Mouse (Mus musculus) C2C12 (cell line): ENCODE results near the gene Slc1a5. TPM values are rescaled to one million over a fixed set of nuclear protein-coding genes. Genes with fewer than 3 reads are reported as not detected.

Experiments
- H3K27me3 ChIP-seq: one replicate; pipeline ENCODE4 v1.6.1; 2011; ENCODE audit not compliant: control insufficient read depth, insufficient read depth, insufficient read length
- H3K36me3 ChIP-seq: one replicate; pipeline ENCODE4 v1.6.1; 2011; ENCODE audit not compliant: control insufficient read depth, insufficient read depth
- H3K4me3 ChIP-seq: one replicate; pipeline ENCODE4 v1.5.1; 2011; ENCODE audit warnings: mild to moderate bottlenecking, control low read depth; ENCODE audit not compliant: poor library complexity, insufficient read depth, severe bottlenecking
- H3K79me2 ChIP-seq: one replicate; pipeline ENCODE4 v1.6.1; 2011; ENCODE audit not compliant: control insufficient read depth, insufficient read depth
- H3K79me3 ChIP-seq: one replicate; pipeline ENCODE4 v1.6.1; 2011; ENCODE audit warnings: low read depth, control low read depth
- H3ac ChIP-seq: one replicate; pipeline ENCODE3; 2011; ENCODE audit warnings: low read depth; ENCODE audit not compliant: control insufficient read depth, insufficient read length
- CEBPB ChIP-seq: IDR thresholded peaks from one replicate; pipeline ENCODE4 v1.6.1; 2011; ENCODE audit warnings: low read depth, mild to moderate bottlenecking, control low read depth, moderate library complexity
- CTCF ChIP-seq: IDR thresholded peaks from one replicate; pipeline ENCODE4 v1.5.1; 2011; ENCODE audit not compliant: control insufficient read depth, insufficient read depth, insufficient read length
- FOSL1 ChIP-seq: IDR thresholded peaks from one replicate; pipeline ENCODE4 v1.8.0; 2011; ENCODE audit warnings: mild to moderate bottlenecking, low read length; ENCODE audit not compliant: poor library complexity, insufficient read depth, severe bottlenecking
- MAX ChIP-seq: IDR thresholded peaks from one replicate; pipeline ENCODE4 v1.6.1; 2011; ENCODE audit warnings: mild to moderate bottlenecking, control low read depth
- MYOD1 ChIP-seq: IDR thresholded peaks from one replicate; pipeline ENCODE4 v1.6.1; 2011; ENCODE audit warnings: low read depth; ENCODE audit not compliant: control insufficient read depth, insufficient read length
- MYOG ChIP-seq: IDR thresholded peaks from one replicate; pipeline ENCODE4 v1.6.1; 2011; ENCODE audit not compliant: control insufficient read depth, insufficient read length; ENCODE audit errors: extremely low read depth
- USF1 ChIP-seq: IDR thresholded peaks from one replicate; pipeline ENCODE4 v1.6.1; 2011; ENCODE audit warnings: low read depth, mild to moderate bottlenecking, control low read depth, moderate library complexity
- polyA plus RNA-seq: library from polyadenylated mRNA; unstranded; fragments of >200 nt; fragmentation: generic; extraction: Trizol; gene quantifications from one replicate; pipeline ENCODE4 v1.2.1, GENCODE M21; 2012; ENCODE audit warnings: missing spikeins

Slc1a5 gene
- polyA plus RNA-seq, 1 experiment: 31.5 TPM

- Histone ChIP-seq H3ac (peak overlapping the region; percentile 84), H3K79me2 (peaks cover 47% of the 10 kb centered on the region)
- no peak for TF ChIP-seq CEBPB
- peak; percentile 53 for TF ChIP-seq MAX
- no peak for TF ChIP-seq FOSL1
These were observed 34.9 kb downstream of the Slc1a5 start for GRCm38 (mm10) chr7:16816078-16816474.

GRCm38 (mm10) chr7:16816475-16817122, 35.5 kb downstream of the Slc1a5 start, which contains the start of gene Fkrp:
TSS of gene Fkrp (minus strand) at chr7:16816732.
- H3K27me3 ChIP-seq: no peaks in the 10 kb centered on the region
- TF ChIP-seq CEBPB: no peak
- no peak for TF ChIP-seq FOSL1
- TF ChIP-seq MYOD1: no peak
- TF ChIP-seq USF1: no peak
- TF ChIP-seq MAX: no peak
- no peak for TF ChIP-seq MYOG
- TF ChIP-seq CTCF: no peak

More at GRCm38 (mm10) chr7:16816078-16816474, 34.9 kb downstream of the Slc1a5 start:
- Histone ChIP-seq H3K36me3 (peaks cover 4% of the 10 kb centered on the region), H3K4me3 (peak overlapping the region; percentile 66), H3K27me3 (no peaks in the 10 kb centered on the region), H3K79me3 (peaks cover 45% of the 10 kb centered on the region)

DNA sequence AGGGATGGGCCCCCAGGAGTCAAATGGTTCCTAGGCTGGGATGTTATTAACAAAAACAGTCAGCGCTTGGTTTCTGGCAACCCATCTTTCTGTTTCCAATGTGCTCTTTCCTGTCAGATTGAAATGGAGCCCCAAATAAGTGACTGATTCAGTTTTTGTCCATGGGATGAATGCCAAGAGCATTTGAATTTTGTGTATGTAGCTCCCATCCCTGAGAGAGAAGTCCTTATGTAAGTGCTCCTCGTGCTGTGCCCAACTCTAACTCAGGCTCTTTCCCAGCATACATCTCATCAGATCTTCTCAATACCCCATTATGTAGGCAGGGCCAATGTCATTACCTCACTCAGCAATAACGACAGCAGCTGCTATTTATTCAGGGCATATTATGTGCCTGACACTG, 36.6 kb downstream of the Slc1a5 start:
- peaks cover 51% of the 10 kb centered on the region for H3K79me3 ChIP-seq
- no peak for TF ChIP-seq MYOD1
- TF ChIP-seq FOSL1: no peak
- no peak for TF ChIP-seq MAX
- no peak for TF ChIP-seq CEBPB
- TF ChIP-seq MYOG: no peak
- TF ChIP-seq USF1: no peak
- no peak for TF ChIP-seq CTCF
- peaks cover 4% of the 10 kb centered on the region for H3K36me3 ChIP-seq
- H3K79me2 ChIP-seq: peaks cover 63% of the 10 kb centered on the region
- H3K27me3 ChIP-seq: no peaks in the 10 kb centered on the region
- peak overlapping the region; percentile 66 for H3K4me3 ChIP-seq
- peak overlapping the region; percentile 47 for H3ac ChIP-seq

More at GRCm38 (mm10) chr7:16816475-16817122, 35.5 kb downstream of the Slc1a5 start, which contains the start of gene Fkrp:
- peaks cover 52% of the 10 kb centered on the region for H3K79me2 ChIP-seq
- peaks cover 47% of the 10 kb centered on the region for H3K79me3 ChIP-seq
- peak within 1 kb of the TSS; percentile 66 for H3K4me3 ChIP-seq
- H3ac ChIP-seq: peak within 1 kb of the TSS; percentile 84
- H3K36me3 ChIP-seq: peaks cover 4% of the 10 kb centered on the region

GRCm38 (mm10) chr7:16819794-16820193, 38.7 kb downstream of the Slc1a5 start:
- no peaks in the 10 kb centered on the region for H3K27me3 ChIP-seq
- no peak overlapping the region for H3ac ChIP-seq
- no peak overlapping the region for H3K4me3 ChIP-seq
- H3K36me3 ChIP-seq: peaks cover under 1% of the 10 kb centered on the region
- peaks cover 53% of the 10 kb centered on the region for H3K79me3 ChIP-seq
- TF ChIP-seq MYOG (no peak), CTCF (no peak), CEBPB (no peak), FOSL1 (no peak), MAX (no peak), MYOD1 (no peak), USF1 (no peak)
- peaks cover 76% of the 10 kb centered on the region for H3K79me2 ChIP-seq

DNA sequence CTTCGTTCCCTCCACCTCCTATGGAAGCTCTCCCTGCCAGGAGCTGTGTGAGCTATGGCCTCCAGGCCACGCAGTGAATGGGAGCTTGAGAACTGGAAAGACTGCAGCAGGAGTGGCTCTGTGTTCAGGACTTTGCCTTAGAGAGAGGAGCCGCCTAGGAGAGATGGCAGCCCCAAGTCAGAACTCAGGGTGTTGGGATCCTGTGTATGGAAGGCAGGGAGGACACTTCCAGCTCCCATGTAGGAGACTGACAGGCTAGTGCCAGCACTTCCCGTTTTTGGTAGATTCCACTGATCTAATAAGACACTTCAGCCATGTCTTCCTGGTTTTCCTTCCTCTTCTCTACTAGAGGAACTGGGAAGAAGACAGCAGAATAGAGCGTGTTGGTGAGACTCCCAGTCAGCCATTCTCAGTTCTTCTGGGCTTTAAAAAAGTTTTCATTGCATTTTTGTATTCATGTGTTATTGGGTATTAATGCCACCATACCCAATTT, 39.2 kb downstream of the Slc1a5 start:
- H3K79me2 ChIP-seq: peaks cover 76% of the 10 kb centered on the region
- H3ac ChIP-seq: no peak overlapping the region
- H3K4me3 ChIP-seq: no peak overlapping the region
- no peak for TF ChIP-seq MAX
- no peak for TF ChIP-seq USF1
- no peak for TF ChIP-seq CEBPB
- no peak for TF ChIP-seq MYOD1
- TF ChIP-seq CTCF: no peak
- no peak for TF ChIP-seq FOSL1
- TF ChIP-seq MYOG: no peak
- H3K36me3 ChIP-seq: peaks cover 6% of the 10 kb centered on the region
- H3K27me3 ChIP-seq: no peaks in the 10 kb centered on the region
- peaks cover 53% of the 10 kb centered on the region for H3K79me3 ChIP-seq
